Mouse (Mus musculus): ENCODE results near the gene Ift20.

DNA sequence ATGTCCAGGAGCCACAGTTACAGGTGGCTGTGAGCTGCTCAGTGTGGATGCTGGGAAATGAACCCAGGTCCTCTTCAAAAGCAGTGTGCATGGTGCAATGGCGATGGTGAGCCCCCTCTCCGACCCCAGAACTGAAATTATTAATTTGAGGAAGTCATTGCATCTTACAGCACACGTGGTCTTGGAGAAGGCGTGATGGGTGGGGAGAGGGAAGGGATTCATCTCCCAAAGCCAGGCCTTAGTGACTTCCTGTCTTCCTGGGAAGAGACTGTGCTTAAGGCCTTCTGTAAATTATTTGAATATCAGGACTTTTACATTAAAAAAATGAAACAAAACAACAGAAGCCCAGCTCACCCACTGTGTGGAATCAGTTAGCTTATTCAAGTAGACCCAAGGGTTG, 19.9 kb downstream of the Ift20 start:
- no peak for TF ChIP-seq GATA1 (IDR thresholded peaks at IDR 0.05; ENCODE audit: low read length)
- no peak for TF ChIP-seq TAL1 (IDR thresholded peaks at IDR 0.05; ENCODE audit: low read length)

All from erythroblast, embryonic 14.5 days (primary cell).